Mouse (Mus musculus) forebrain, embryonic 14.5 days (tissue): ENCODE measurements at regions not wholly inside any gene's neighbourhood (a gene's known extent, or its start where the extent isn't known, plus 50 kb on each side); places are given as distances from the start of the nearest gene placed in this dataset.
"Not testable (repeated sequence)": the region's sequence is repeated elsewhere in the genome, so short reads cannot be mapped to it uniquely, and the experiment has no call there.

Source experiments
- ATAC-seq: fragments of 200-750 bp; cut with Nextera tagmentation; 2 replicates; pipeline ENCODE4 v1.8.0; 2017; ENCODE audit warnings: mild to moderate bottlenecking, moderate library complexity
- DNase-seq: peaks from one replicate; pipeline ENCODE4 v3.0.0-alpha.2; 2015; ENCODE audit warnings: low spot score
- H3K27ac ChIP-seq: fragments of 300-500 bp; sonication (generic); 2 replicates; pipeline ENCODE4 v1.5.1; 2014; ENCODE audit warnings: low read depth, mild to moderate bottlenecking, control low read depth, low read length, moderate library complexity
- H3K27me3 ChIP-seq: fragments of 300-500 bp; sonication (generic); replicated peaks from 2 replicates; pipeline ENCODE4 v1.6.1; 2014; ENCODE audit warnings: low read length, control low read depth, mixed read lengths; ENCODE audit not compliant: control insufficient read depth, insufficient read depth
- H3K36me3 ChIP-seq: fragments of 300-500 bp; sonication (generic); 2 replicates; pipeline ENCODE4 v1.6.1; 2014; ENCODE audit warnings: low read length, control low read depth; ENCODE audit not compliant: control insufficient read depth, insufficient read depth
- H3K4me1 ChIP-seq: fragments of 300-500 bp; sonication (generic); 2 replicates; pipeline ENCODE4 v1.6.1; 2014; ENCODE audit warnings: antibody characterized with exemption, low read length, control low read depth; ENCODE audit not compliant: control insufficient read depth, insufficient read depth
- H3K4me2 ChIP-seq: fragments of 300-500 bp; sonication (generic); 2 replicates; pipeline ENCODE4 v1.6.1; 2014; ENCODE audit warnings: mild to moderate bottlenecking, control low read depth, low read length
- H3K4me3 ChIP-seq: fragments of 300-500 bp; sonication (generic); 2 replicates; pipeline ENCODE4 v1.5.1; 2014; ENCODE audit warnings: low read depth, low read length, control low read depth
- H3K9ac ChIP-seq: fragments of 300-500 bp; sonication (generic); 2 replicates; pipeline ENCODE4 v1.6.1; 2014; ENCODE audit warnings: mild to moderate bottlenecking, low read length, control low read depth, moderate library complexity
- H3K9me3 ChIP-seq: fragments of 300-500 bp; sonication (generic); replicated peaks from 2 replicates; pipeline ENCODE4 v1.6.1; 2016; ENCODE audit warnings: low read length, control low read depth, mixed read lengths; ENCODE audit not compliant: control insufficient read depth
- WGBS: fragments of 180-500 bp; shearing (Covaris S2); extraction: QIAGEN DNeasy Blood & Tissue Kit; methylation state at CpG from one replicate; pipeline ENCODE4 v1.1.7; 2014; 5-methylcytosine and 5-hydroxymethylcytosine counted together

- Histone ChIP-seq H3K9ac (no peak overlapping the region), H3K9me3 (no peaks in the 10 kb centered on the region), H3K4me2 (no peak overlapping the region), H3K4me1 (no peaks in the 10 kb centered on the region), H3K27ac (no peak overlapping the region), H3K4me3 (no peak overlapping the region), H3K36me3 (no peaks in the 10 kb centered on the region), H3K27me3 (no peaks in the 10 kb centered on the region)
- DNase-seq (peak; percentile 27), ATAC-seq (no peak)
- 51% methylated on average over 5 of the region's 5 CpGs for WGBS
These were observed 191.6 kb upstream of the Trpc7 start for GRCm38 (mm10) chr13:57087398-57087797.

GRCm38 (mm10) chr13:57083751-57084150 lies 188.0 kb upstream of the Trpc7 start:
- Histone ChIP-seq H3K4me2 (no peak overlapping the region), H3K4me3 (no peak overlapping the region), H3K4me1 (no peaks in the 10 kb centered on the region), H3K9me3 (no peaks in the 10 kb centered on the region), H3K27ac (no peak overlapping the region), H3K27me3 (no peaks in the 10 kb centered on the region), H3K36me3 (no peaks in the 10 kb centered on the region), H3K9ac (no peak overlapping the region)
- 82% methylated on average over 5 of the region's 5 CpGs for WGBS
- ATAC-seq (no peak), DNase-seq (no peak)

- Histone ChIP-seq H3K36me3 (no peaks in the 10 kb centered on the region), H3K4me2 (no peak overlapping the region), H3K4me1 (no peaks in the 10 kb centered on the region), H3K9me3 (no peaks in the 10 kb centered on the region), H3K27ac (no peak overlapping the region), H3K27me3 (no peaks in the 10 kb centered on the region), H3K4me3 (no peak overlapping the region), H3K9ac (no peak overlapping the region)
- DNase-seq = no peak
- WGBS = 84% methylated on average over 5 of the region's 5 CpGs
- no peak for ATAC-seq
These were observed 174.7 kb upstream of the Trpc7 start for GRCm38 (mm10) chr13:57070479-57070878.

GRCm38 (mm10) chr13:57061656-57062055 lies 165.9 kb upstream of the Trpc7 start:
- Histone ChIP-seq H3K9ac (no peak overlapping the region), H3K4me1 (peaks cover 5% of the 10 kb centered on the region; the same call in 1 of the 2 replicates), H3K4me2 (no peak overlapping the region), H3K36me3 (no peaks in the 10 kb centered on the region), H3K9me3 (no peaks in the 10 kb centered on the region), H3K27me3 (no peaks in the 10 kb centered on the region), H3K27ac (0 out of 2 replicates have a peak overlapping the region, but pooled peaks have one; percentile 7), H3K4me3 (no peak overlapping the region)
- WGBS = 81% methylated on average over 9 of the region's 9 CpGs
- DNase-seq = no peak
- no peak for ATAC-seq

GRCm38 (mm10) chr13:57061074-57061473 lies 165.3 kb upstream of the Trpc7 start:
- WGBS = 44% methylated on average over 7 of the region's 7 CpGs
- H3K36me3 ChIP-seq = no peaks in the 10 kb centered on the region
- DNase-seq (peak; percentile 45), ATAC-seq (no peak)
- H3K4me1 ChIP-seq = peaks cover 9% of the 10 kb centered on the region
- H3K9me3 ChIP-seq = no peaks in the 10 kb centered on the region
- no peak overlapping the region for H3K4me2 ChIP-seq
- no peak overlapping the region for H3K4me3 ChIP-seq
- H3K27ac ChIP-seq = peak overlapping the region; percentile 7; the same call in 1 of the 2 replicates
- H3K9ac ChIP-seq = no peak overlapping the region
- H3K27me3 ChIP-seq = no peaks in the 10 kb centered on the region

- DNase-seq (peak; percentile 59), ATAC-seq (peak; percentile 44; the same call in 1 of the 2 replicates)
- H3K9ac ChIP-seq = no peak overlapping the region
- H3K27me3 ChIP-seq = no peaks in the 10 kb centered on the region
- no peak overlapping the region for H3K27ac ChIP-seq
- WGBS = 53% methylated on average over 15 of the region's 15 CpGs
- no peaks in the 10 kb centered on the region for H3K36me3 ChIP-seq
- H3K4me2 ChIP-seq = no peak overlapping the region
- no peaks in the 10 kb centered on the region for H3K9me3 ChIP-seq
- no peak overlapping the region for H3K4me3 ChIP-seq
- peaks cover 22% of the 10 kb centered on the region for H3K4me1 ChIP-seq
These were observed 161.0 kb upstream of the Trpc7 start for GRCm38 (mm10) chr13:57056786-57057185.

GRCm38 (mm10) chr13:57055409-57056195 lies 159.8 kb upstream of the Trpc7 start:
- peak; percentile 75 for DNase-seq
- Histone ChIP-seq H3K4me1 (peaks cover 18% of the 10 kb centered on the region), H3K27me3 (no peaks in the 10 kb centered on the region), H3K36me3 (no peaks in the 10 kb centered on the region), H3K9me3 (no peaks in the 10 kb centered on the region), H3K27ac (no peak overlapping the region; the same call in 1 of the 2 replicates), H3K9ac (no peak overlapping the region), H3K4me2 (no peak overlapping the region), H3K4me3 (no peak overlapping the region)
- 15% methylated on average over 12 of the region's 12 CpGs for WGBS
- peak; percentile 68; the same call in 1 of the 2 replicates for ATAC-seq

- ATAC-seq = no peak
- 85% methylated on average over 4 of the region's 4 CpGs for WGBS
These were observed 157.6 kb upstream of the Trpc7 start for GRCm38 (mm10) chr13:57053361-57053760.

GRCm38 (mm10) chr13:57046130-57046529 lies 150.3 kb upstream of the Trpc7 start:
- not testable (repeated sequence) for H3K9me3 ChIP-seq, DNase-seq, H3K4me1 ChIP-seq, H3K4me3 ChIP-seq, H3K9ac ChIP-seq, H3K27me3 ChIP-seq, ATAC-seq, H3K27ac ChIP-seq, H3K4me2 ChIP-seq, H3K36me3 ChIP-seq
- WGBS = 39% methylated on average over 4 of the region's 9 CpGs

More at GRCm38 (mm10) chr13:57053361-57053760, 157.6 kb upstream of the Trpc7 start:
- Histone ChIP-seq H3K4me1 (peaks cover 18% of the 10 kb centered on the region), H3K27me3 (no peaks in the 10 kb centered on the region), H3K4me3 (no peak overlapping the region), H3K9ac (no peak overlapping the region), H3K4me2 (no peak overlapping the region), H3K36me3 (no peaks in the 10 kb centered on the region), H3K9me3 (no peaks in the 10 kb centered on the region), H3K27ac (no peak overlapping the region)
- DNase-seq = no peak
